Mouse (Mus musculus): ENCODE measurements around the gene Sar1b.

DNA sequence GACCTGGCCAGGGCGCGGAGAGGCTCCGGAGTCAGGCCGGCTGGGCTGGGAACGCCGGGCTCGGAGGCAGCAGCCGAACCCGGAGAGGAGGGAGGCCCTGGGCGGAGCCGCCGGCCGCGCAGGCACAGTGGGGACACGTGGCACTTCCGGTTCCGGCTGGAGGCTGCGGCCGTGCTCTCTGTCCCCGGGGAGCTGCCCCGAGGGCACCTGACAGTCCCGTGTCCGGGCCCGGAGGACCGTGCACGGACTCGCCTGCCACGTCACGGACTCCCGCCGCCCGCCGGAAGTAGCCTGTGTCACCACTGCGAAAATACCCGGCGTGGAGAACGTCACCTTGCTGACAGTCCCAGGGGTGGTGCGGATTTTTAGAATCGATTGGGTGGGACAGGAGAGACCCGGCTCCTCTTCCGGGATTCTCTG is 7.1 kb upstream of the Sar1b start:
- no peak for TF ChIP-seq CTCF (IDR thresholded peaks at IDR 0.05; ENCODE audit: low read depth, low read length)
- no peak for TF ChIP-seq POLR2A (IDR thresholded peaks at IDR 0.05; ENCODE audit: borderline replicate concordance, low read depth, low read length)

Data from bone marrow macrophage, adult 2 months (primary cell).